Mouse (Mus musculus) embryonic facial prominence, embryonic 12.5 days (tissue): ENCODE results near the gene Camta1. TPM values are rescaled to one million over a fixed set of nuclear protein-coding genes. Genes with fewer than 3 reads are reported as not detected.

ENCODE experiments used
- ATAC-seq: fragments of 200-750 bp; cut with Nextera tagmentation; 2 replicates; pipeline ENCODE4 v1.8.0; 2017; ENCODE audit not compliant: insufficient number of reproducible peaks, insufficient read depth, low FRiP score, low TSS enrichment
- H3K27ac ChIP-seq: fragments of 300-500 bp; sonication (generic); 2 replicates; pipeline ENCODE4 v1.5.1; 2016; ENCODE audit warnings: mild to moderate bottlenecking
- H3K27me3 ChIP-seq: fragments of 300-500 bp; sonication (generic); 2 replicates; pipeline ENCODE4 v1.6.1; 2016; ENCODE audit warnings: mild to moderate bottlenecking, moderate library complexity
- H3K36me3 ChIP-seq: fragments of 300-500 bp; sonication (generic); 2 replicates; pipeline ENCODE4 v1.6.1; 2016; ENCODE audit warnings: mild to moderate bottlenecking
- H3K4me1 ChIP-seq: fragments of 300-500 bp; sonication (generic); 2 replicates; pipeline ENCODE4 v1.6.1; 2016
- H3K4me2 ChIP-seq: fragments of 300-500 bp; sonication (generic); replicated peaks from 2 replicates; pipeline ENCODE4 v1.6.1; 2016; ENCODE audit warnings: mild to moderate bottlenecking, moderate library complexity
- H3K4me3 ChIP-seq: fragments of 300-500 bp; sonication (generic); 2 replicates; pipeline ENCODE4 v1.5.1; 2016; ENCODE audit warnings: mild to moderate bottlenecking
- H3K9ac ChIP-seq: fragments of 300-500 bp; sonication (generic); 2 replicates; pipeline ENCODE4 v1.6.1; 2016; ENCODE audit warnings: mild to moderate bottlenecking, moderate library complexity
- H3K9me3 ChIP-seq: fragments of 300-500 bp; sonication (generic); 2 replicates; pipeline ENCODE4 v1.6.1; 2016; ENCODE audit warnings: mild to moderate bottlenecking, moderate library complexity
- WGBS: fragments of 180-500 bp; shearing (Covaris S2); methylation state at CpG from one replicate; pipeline ENCODE4 v1.1.7; 2016; 5-methylcytosine and 5-hydroxymethylcytosine counted together
- polyA plus RNA-seq: library from polyadenylated mRNA; unstranded; fragments of >200 nt; fragmentation: Nextera tagmentation; extraction: Ambion mirVana; gene quantifications from 2 replicates; pipeline ENCODE4 v1.2.1, GENCODE M21; 2016

The Camta1 gene
- polyA plus RNA-seq, 1 experiment from 2014 or later, result 115 TPM

- H3K36me3 ChIP-seq, result no peaks in the 10 kb centered on the region
- no peak overlapping the region for H3K27ac ChIP-seq
Observed at GRCm38 (mm10) chr4:151728391-151729065, 133.1 kb downstream of the Camta1 start.

GRCm38 (mm10) chr4:151726396-151726795 is 135.3 kb downstream of the Camta1 start:
- H3K4me3 ChIP-seq, result no peak overlapping the region
- no peaks in the 10 kb centered on the region for H3K4me1 ChIP-seq
- no peaks in the 10 kb centered on the region for H3K27me3 ChIP-seq
- no peak for ATAC-seq
- H3K36me3 ChIP-seq, result no peaks in the 10 kb centered on the region
- H3K9ac ChIP-seq, result no peak overlapping the region
- no peaks in the 10 kb centered on the region for H3K9me3 ChIP-seq
- no peak overlapping the region for H3K4me2 ChIP-seq
- no peak overlapping the region for H3K27ac ChIP-seq
- 69% methylated on average over 2 of the region's 2 CpGs for WGBS

More at GRCm38 (mm10) chr4:151728391-151729065, 133.1 kb downstream of the Camta1 start:
- 89% methylated on average over 11 of the region's 11 CpGs for WGBS
- Histone ChIP-seq H3K9ac (no peak overlapping the region), H3K9me3 (no peaks in the 10 kb centered on the region), H3K4me2 (no peak overlapping the region), H3K27me3 (no peaks in the 10 kb centered on the region), H3K4me1 (peaks cover 9% of the 10 kb centered on the region; the same call in 1 of the 2 replicates), H3K4me3 (no peak overlapping the region)
- no peak for ATAC-seq

GRCm38 (mm10) chr4:151724897-151725296 is 136.8 kb downstream of the Camta1 start:
- no peak overlapping the region for H3K4me3 ChIP-seq
- no peak overlapping the region for H3K9ac ChIP-seq
- ATAC-seq, result no peak
- H3K4me2 ChIP-seq, result no peak overlapping the region
- no peaks in the 10 kb centered on the region for H3K4me1 ChIP-seq
- H3K27ac ChIP-seq, result no peak overlapping the region
- H3K36me3 ChIP-seq, result no peaks in the 10 kb centered on the region
- no peaks in the 10 kb centered on the region for H3K27me3 ChIP-seq
- H3K9me3 ChIP-seq, result no peaks in the 10 kb centered on the region

DNA sequence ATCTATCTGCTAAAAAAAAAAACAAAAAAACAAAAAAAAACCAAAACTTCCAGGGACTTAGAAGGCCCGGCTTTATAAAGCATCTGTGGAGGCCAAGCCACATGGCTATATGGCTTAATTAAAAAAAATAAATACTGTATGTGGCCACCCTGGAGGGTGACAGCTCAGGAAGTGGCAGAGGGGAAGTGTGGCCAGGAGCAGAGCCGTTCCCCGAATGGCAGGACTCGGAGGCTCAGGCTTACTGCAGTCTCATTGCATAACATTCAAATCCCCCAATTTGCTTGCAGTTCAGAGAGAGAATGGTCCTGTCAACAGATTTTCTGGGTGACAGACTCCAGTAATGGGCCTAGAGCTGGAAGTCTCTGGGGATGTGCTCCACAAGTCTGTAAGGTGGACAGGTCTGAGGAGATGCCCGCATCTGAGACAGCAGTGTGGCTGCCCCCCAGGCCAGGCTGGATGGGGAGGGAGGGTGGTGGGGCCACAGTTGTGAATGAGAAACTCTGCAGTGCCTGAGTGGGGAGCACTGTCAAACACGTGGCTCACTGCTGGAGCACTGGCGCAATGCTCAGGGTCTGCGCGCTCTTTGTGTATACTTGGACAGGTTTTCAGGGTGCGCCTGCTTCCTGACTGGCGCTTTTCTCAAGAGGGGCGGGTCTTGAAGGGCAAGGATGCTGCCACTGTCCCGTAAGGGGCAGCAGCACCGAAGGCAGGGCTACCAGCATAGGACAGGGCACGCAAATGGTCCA is 140.8 kb downstream of the Camta1 start:
- no peak for ATAC-seq
- 78% methylated on average over 15 of the region's 15 CpGs for WGBS
- Histone ChIP-seq H3K4me3 (no peak overlapping the region), H3K27ac (no peak overlapping the region), H3K9me3 (no peaks in the 10 kb centered on the region), H3K9ac (no peak overlapping the region), H3K36me3 (no peaks in the 10 kb centered on the region), H3K4me2 (no peak overlapping the region), H3K4me1 (peaks cover 18% of the 10 kb centered on the region), H3K27me3 (no peaks in the 10 kb centered on the region)

DNA sequence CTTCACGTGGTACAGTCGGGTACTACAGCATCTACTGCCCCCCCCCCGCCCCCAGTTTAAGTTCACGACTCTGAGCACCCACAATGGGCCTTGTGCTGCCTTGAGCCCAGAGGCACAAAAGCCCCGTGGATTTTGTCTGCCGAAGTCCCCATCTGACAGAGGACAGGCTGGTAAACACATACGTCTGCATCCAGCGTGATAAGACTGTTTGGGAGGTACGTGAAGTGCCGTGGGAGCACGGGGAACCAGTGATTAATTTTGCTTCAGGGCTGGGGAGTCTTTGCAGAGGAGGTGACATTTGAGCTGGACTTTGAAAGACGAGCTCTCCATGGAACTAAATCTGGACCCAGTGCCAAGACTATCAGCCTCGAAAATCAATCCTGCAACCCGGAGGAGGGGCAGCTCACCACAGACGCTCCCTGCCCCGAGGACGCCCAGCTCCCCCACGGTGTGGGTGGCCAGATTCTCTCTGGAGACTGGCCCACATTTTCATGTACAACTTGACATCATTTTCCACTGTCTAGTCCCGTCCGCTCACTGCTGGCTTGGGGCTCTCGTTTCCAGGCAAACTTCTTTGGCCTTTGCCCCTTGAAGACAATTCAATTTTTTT is 142.7 kb downstream of the Camta1 start:
- Histone ChIP-seq H3K9ac (no peak overlapping the region), H3K9me3 (no peaks in the 10 kb centered on the region), H3K4me3 (no peak overlapping the region), H3K27me3 (no peaks in the 10 kb centered on the region), H3K4me2 (no peak overlapping the region), H3K27ac (no peak overlapping the region), H3K4me1 (peaks cover 18% of the 10 kb centered on the region), H3K36me3 (no peaks in the 10 kb centered on the region)
- no peak for ATAC-seq
- 24% methylated on average over 21 of the region's 21 CpGs for WGBS

GRCm38 (mm10) chr4:151717864-151718263 is 143.8 kb downstream of the Camta1 start:
- Histone ChIP-seq H3K9ac (no peak overlapping the region), H3K4me3 (no peak overlapping the region), H3K27ac (0 out of 2 replicates have a peak overlapping the region, but pooled peaks have one; percentile 24), H3K36me3 (no peaks in the 10 kb centered on the region), H3K4me2 (no peak overlapping the region), H3K27me3 (no peaks in the 10 kb centered on the region), H3K4me1 (peaks cover 21% of the 10 kb centered on the region), H3K9me3 (no peaks in the 10 kb centered on the region)
- ATAC-seq, result no peak
- WGBS, result 66% methylated on average over 7 of the region's 7 CpGs

- no peak overlapping the region for H3K27ac ChIP-seq
- no peaks in the 10 kb centered on the region for H3K27me3 ChIP-seq
- H3K4me2 ChIP-seq, result no peak overlapping the region
- H3K9me3 ChIP-seq, result no peaks in the 10 kb centered on the region
- no peaks in the 10 kb centered on the region for H3K36me3 ChIP-seq
- WGBS, result 90% methylated on average over 6 of the region's 6 CpGs
- H3K4me3 ChIP-seq, result no peak overlapping the region
- no peak for ATAC-seq
- H3K9ac ChIP-seq, result no peak overlapping the region
- peaks cover 22% of the 10 kb centered on the region for H3K4me1 ChIP-seq
Observed at GRCm38 (mm10) chr4:151713714-151714113, 148.0 kb downstream of the Camta1 start.

GRCm38 (mm10) chr4:151711406-151711805 is 150.3 kb downstream of the Camta1 start:
- Histone ChIP-seq H3K4me3 (no peak overlapping the region), H3K4me1 (peaks cover 14% of the 10 kb centered on the region; the same call in 1 of the 2 replicates), H3K27ac (no peak overlapping the region), H3K4me2 (no peak overlapping the region), H3K9me3 (no peaks in the 10 kb centered on the region), H3K9ac (no peak overlapping the region), H3K36me3 (no peaks in the 10 kb centered on the region), H3K27me3 (no peaks in the 10 kb centered on the region)
- ATAC-seq, result no peak
- 81% methylated on average over 2 of the region's 2 CpGs for WGBS

- H3K4me3 ChIP-seq, result no peak overlapping the region
- H3K27me3 ChIP-seq, result no peaks in the 10 kb centered on the region
- ATAC-seq, result peak; percentile 39; the same call in 1 of the 2 replicates
- H3K9ac ChIP-seq, result no peak overlapping the region
- no peak overlapping the region for H3K4me2 ChIP-seq
- peaks cover 14% of the 10 kb centered on the region; the same call in 1 of the 2 replicates for H3K4me1 ChIP-seq
- no peaks in the 10 kb centered on the region for H3K9me3 ChIP-seq
- no peaks in the 10 kb centered on the region for H3K36me3 ChIP-seq
- WGBS, result 11% methylated on average over 7 of the region's 7 CpGs
- no peak overlapping the region for H3K27ac ChIP-seq
Observed at GRCm38 (mm10) chr4:151710522-151710921, 151.2 kb downstream of the Camta1 start.

GRCm38 (mm10) chr4:151709269-151709668 is 152.4 kb downstream of the Camta1 start:
- no peaks in the 10 kb centered on the region for H3K27me3 ChIP-seq
- H3K36me3 ChIP-seq, result no peaks in the 10 kb centered on the region
- 80% methylated on average over 8 of the region's 8 CpGs for WGBS
- no peak for ATAC-seq
- no peak overlapping the region for H3K4me3 ChIP-seq
- H3K9ac ChIP-seq, result no peak overlapping the region
- no peak overlapping the region for H3K4me2 ChIP-seq
- no peaks in the 10 kb centered on the region for H3K9me3 ChIP-seq
- peaks cover 14% of the 10 kb centered on the region; the same call in 1 of the 2 replicates for H3K4me1 ChIP-seq
- H3K27ac ChIP-seq, result no peak overlapping the region

- WGBS, result 92% methylated on average over 14 of the region's 14 CpGs
- H3K4me1 ChIP-seq, result no peaks in the 10 kb centered on the region
- H3K36me3 ChIP-seq, result no peaks in the 10 kb centered on the region
- H3K9me3 ChIP-seq, result no peaks in the 10 kb centered on the region
- no peak overlapping the region for H3K4me2 ChIP-seq
- H3K27me3 ChIP-seq, result no peaks in the 10 kb centered on the region
- H3K9ac ChIP-seq, result no peak overlapping the region
- no peak overlapping the region for H3K27ac ChIP-seq
- H3K4me3 ChIP-seq, result no peak overlapping the region
- ATAC-seq, result no peak
Observed at GRCm38 (mm10) chr4:151703069-151703735, 158.5 kb downstream of the Camta1 start.
